Mouse (Mus musculus) limb, embryonic 10.5 days (tissue): Measurements from ENCODE around the gene Ube2t. TPM values are rescaled to one million over a fixed set of nuclear protein-coding genes. Genes with fewer than 3 reads are reported as not detected.
A peak's percentile ranks its signal among the peaks of the same experiment; 100 is the strongest.

Experiments
- DNase-seq: peaks from one replicate; pipeline ENCODE4 v3.0.0-alpha.2; 2017; ENCODE audit warnings: low spot score
- H3K27ac ChIP-seq: fragments of 300-500 bp; sonication (generic); 2 replicates; pipeline ENCODE4 v1.5.1; 2016; ENCODE audit warnings: mild to moderate bottlenecking
- H3K27me3 ChIP-seq: fragments of 300-500 bp; sonication (generic); 2 replicates; pipeline ENCODE4 v1.6.1; 2016; ENCODE audit warnings: low read depth, mild to moderate bottlenecking; ENCODE audit not compliant: poor library complexity, severe bottlenecking
- H3K36me3 ChIP-seq: fragments of 300-500 bp; sonication (generic); 2 replicates; pipeline ENCODE4 v1.6.1; 2016; ENCODE audit warnings: mild to moderate bottlenecking, moderate library complexity
- H3K4me1 ChIP-seq: fragments of 300-500 bp; sonication (generic); 2 replicates; pipeline ENCODE4 v1.6.1; 2016
- H3K4me3 ChIP-seq: fragments of 300-500 bp; sonication (generic); 2 replicates; pipeline ENCODE4 v1.5.1; 2016; ENCODE audit warnings: mild to moderate bottlenecking, moderate library complexity
- H3K9me3 ChIP-seq: fragments of 300-500 bp; sonication (generic); replicated peaks from 2 replicates; pipeline ENCODE4 v1.6.1; 2016; ENCODE audit warnings: mild to moderate bottlenecking
- WGBS: fragments of 180-500 bp; shearing (Covaris S2); methylation state at CpG from one replicate; pipeline ENCODE4 v1.1.7; 2016; 5-methylcytosine and 5-hydroxymethylcytosine counted together
- polyA plus RNA-seq: library from polyadenylated mRNA; unstranded; fragments of >200 nt; fragmentation: Nextera tagmentation; extraction: Ambion mirVana; gene quantifications from 2 replicates; pipeline ENCODE4 v1.2.1, GENCODE M21; 2016

Ube2t gene
- polyA plus RNA-seq, 1 experiment from 2014 or later, result 50.2 TPM

DNA sequence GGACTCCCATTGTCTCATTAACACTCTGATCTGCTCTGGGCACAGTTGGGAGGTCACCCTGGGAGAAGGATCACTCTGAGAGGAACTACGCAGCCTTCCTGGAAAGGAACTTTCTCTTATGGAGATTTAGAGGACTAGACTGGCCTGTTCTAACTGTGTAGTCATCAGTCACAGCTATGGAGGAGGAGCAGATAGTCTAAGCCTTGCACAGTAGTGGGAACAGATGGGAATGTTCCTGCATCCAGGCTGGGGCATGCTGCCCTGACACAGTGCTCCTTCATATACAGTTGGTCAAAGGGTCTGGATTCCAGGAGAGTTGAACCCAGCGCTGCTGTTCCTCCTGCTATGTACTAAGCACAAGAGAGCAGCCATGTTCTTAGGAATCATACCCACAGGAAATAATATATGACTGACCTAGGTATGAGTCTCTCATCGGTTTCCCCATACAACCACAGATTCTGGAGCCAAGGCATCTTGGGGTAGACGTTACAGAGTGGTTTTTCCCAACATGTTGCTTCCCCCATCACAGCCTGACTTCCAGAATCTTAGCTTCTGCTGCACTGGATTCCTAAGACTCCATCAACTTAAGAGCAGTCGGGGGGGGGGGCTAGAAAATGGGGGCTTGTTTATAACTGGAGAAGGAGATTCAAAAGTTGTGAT is 58.0 kb downstream of the Ube2t start:
- H3K36me3 ChIP-seq, result no peaks in the 10 kb centered on the region
- DNase-seq, result no peak
- no peaks in the 10 kb centered on the region for H3K9me3 ChIP-seq
- H3K4me3 ChIP-seq, result no peak overlapping the region
- 86% methylated on average over 5 of the region's 5 CpGs for WGBS
- peak overlapping the region; percentile 61; the same call in 1 of the 2 replicates for H3K27ac ChIP-seq
- peaks cover 59% of the 10 kb centered on the region for H3K4me1 ChIP-seq
- H3K27me3 ChIP-seq, result peaks cover 7% of the 10 kb centered on the region; the same call in 1 of the 2 replicates

DNA sequence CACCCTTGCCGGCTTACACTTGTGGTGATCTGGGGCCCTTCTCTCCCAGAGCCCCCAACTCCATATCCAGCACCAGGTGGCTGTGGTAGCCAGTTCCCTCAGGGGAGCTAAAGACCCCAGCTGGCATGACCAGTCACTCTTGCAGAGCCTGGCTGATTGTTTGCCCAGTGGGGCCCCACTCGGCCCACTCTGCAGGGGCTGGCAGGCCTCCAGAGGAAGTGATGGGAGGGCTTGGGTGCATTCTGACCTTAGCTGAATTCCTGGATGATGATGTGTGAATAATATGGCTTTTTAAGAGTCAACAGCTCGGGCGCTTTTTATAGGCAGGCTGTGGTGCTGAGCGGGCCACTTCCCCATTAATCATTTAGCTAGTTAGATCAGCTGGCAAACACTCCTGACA is 58.6 kb downstream of the Ube2t start:
- Histone ChIP-seq H3K27me3 (peaks cover 7% of the 10 kb centered on the region; the same call in 1 of the 2 replicates), H3K9me3 (no peaks in the 10 kb centered on the region), H3K4me1 (peaks cover 56% of the 10 kb centered on the region), H3K27ac (peak overlapping the region; percentile 61), H3K36me3 (no peaks in the 10 kb centered on the region), H3K4me3 (peak overlapping the region; percentile 2; the same call in 1 of the 2 replicates)
- DNase-seq, result no peak
- 41% methylated on average over 5 of the region's 5 CpGs for WGBS

DNA sequence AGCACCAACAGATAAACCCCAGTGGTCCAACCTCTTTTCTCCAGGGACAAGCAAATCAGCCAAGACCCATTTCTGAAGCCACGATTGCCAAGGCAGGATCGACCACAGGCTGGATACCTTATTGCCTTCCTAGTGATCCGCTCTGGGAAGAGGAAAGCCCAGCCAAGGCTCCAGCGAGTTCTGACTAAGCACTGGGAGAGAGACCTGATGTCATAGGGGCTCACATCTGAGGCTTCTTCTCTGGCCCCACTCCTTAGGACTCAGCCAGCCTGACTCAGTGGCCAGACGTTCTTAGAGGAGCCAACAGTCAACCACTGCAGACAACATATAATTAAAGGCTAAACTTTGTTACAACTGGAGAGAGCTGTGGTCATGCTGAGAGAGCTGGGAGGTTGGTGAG is 59.6 kb downstream of the Ube2t start:
- peak overlapping the region; percentile 38; the same call in 1 of the 2 replicates for H3K27ac ChIP-seq
- H3K4me3 ChIP-seq, result no peak overlapping the region
- peaks cover 7% of the 10 kb centered on the region; the same call in 1 of the 2 replicates for H3K27me3 ChIP-seq
- H3K9me3 ChIP-seq, result no peaks in the 10 kb centered on the region
- peaks cover 52% of the 10 kb centered on the region for H3K4me1 ChIP-seq
- DNase-seq, result no peak
- H3K36me3 ChIP-seq, result no peaks in the 10 kb centered on the region
- WGBS, result 79% methylated on average over 5 of the region's 5 CpGs

DNA sequence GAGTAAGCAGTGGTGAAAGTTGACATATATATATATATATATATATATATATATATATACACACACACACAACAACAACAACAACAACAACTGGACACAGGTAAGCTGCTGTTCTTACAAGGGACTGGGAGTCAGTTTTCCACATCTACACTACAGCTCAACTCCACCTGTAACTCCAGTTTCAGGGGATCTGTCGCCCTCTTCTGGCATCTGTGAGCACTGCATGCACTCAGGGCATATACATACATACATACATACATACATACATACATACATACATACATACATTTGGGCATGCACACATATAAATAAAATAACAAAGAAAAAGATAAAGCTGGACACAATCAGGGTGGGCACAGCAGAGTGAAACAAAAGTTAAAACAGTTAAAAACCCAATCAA is 61.2 kb downstream of the Ube2t start:
- Histone ChIP-seq H3K4me1 (peaks cover 37% of the 10 kb centered on the region), H3K4me3 (no peak overlapping the region), H3K27ac (no peak overlapping the region), H3K36me3 (no peaks in the 10 kb centered on the region), H3K27me3 (peaks cover 3% of the 10 kb centered on the region; the same call in 1 of the 2 replicates), H3K9me3 (no peaks in the 10 kb centered on the region)
- DNase-seq, result no peak
- WGBS, result 67% methylated on average over 1 of the region's 1 CpGs

Other genes with a start within 250 kb of the Ube2t start
- 5.5 and 5.7 TPM in 2 replicates for gene Ppp1r12b, start 6.6 kb upstream of the Ube2t start, polyA plus RNA-seq
- 0.56 and 0.75 TPM in 2 replicates for gene Lgr6, start 142.7 kb downstream of the Ube2t start, polyA plus RNA-seq
- 1.4 and 1.9 TPM in 2 replicates for gene Ptpn7, start 170.1 kb downstream of the Ube2t start, polyA plus RNA-seq
- 32.7 and 42.2 TPM in 2 replicates for gene Arl8a, start 184.3 kb downstream of the Ube2t start, polyA plus RNA-seq
- gene Gpr37l1, start 205.1 kb downstream of the Ube2t start, polyA plus RNA-seq, result not detected in 2 replicates